Mouse (Mus musculus) kidney, embryonic 14.5 days (tissue): ENCODE data around the gene Wdr66. TPM values are rescaled to one million over a fixed set of nuclear protein-coding genes. Genes with fewer than 3 reads are reported as not detected.

ENCODE experiments used
- polyA plus RNA-seq: library from polyadenylated mRNA; unstranded; fragments of >200 nt; fragmentation: Nextera tagmentation; extraction: Ambion mirVana; gene quantifications from 2 replicates; pipeline ENCODE4 v1.2.1, GENCODE M21; 2014

Wdr66 gene
- polyA plus RNA-seq, 1 experiment from 2014 or later, result 2.7 TPM

Other genes starting within 250 kb of the Wdr66 start
- 21.5 and 23.2 TPM in 2 replicates for gene Orai1, start 237.0 kb upstream of the Wdr66 start, polyA plus RNA-seq
- gene Morn3, start 205.1 kb upstream of the Wdr66 start, polyA plus RNA-seq, result 1.3 and 1.7 TPM in 2 replicates
- gene Tmem120b, start 183.7 kb upstream of the Wdr66 start, polyA plus RNA-seq, result 12.0 and 13.1 TPM in 2 replicates
- 2.0 and 3.2 TPM in 2 replicates for gene Rhof, start 119.4 kb upstream of the Wdr66 start, polyA plus RNA-seq
- 16.6 and 16.7 TPM in 2 replicates for gene Setd1b, start 109.9 kb upstream of the Wdr66 start, polyA plus RNA-seq
- gene Psmd9, start 82.7 kb upstream of the Wdr66 start, polyA plus RNA-seq, result 73.9 and 79.4 TPM in 2 replicates
- gene Hpd, start 69.4 kb upstream of the Wdr66 start, polyA plus RNA-seq, result not detected in 2 replicates
- 39.4 and 43.2 TPM in 2 replicates for gene Bcl7a, start 91.7 kb downstream of the Wdr66 start, polyA plus RNA-seq
- 13.4 and 26.6 TPM in 2 replicates for gene Mlxip, start 142.7 kb downstream of the Wdr66 start, polyA plus RNA-seq
- gene Lrrc43, start 237.2 kb downstream of the Wdr66 start, polyA plus RNA-seq, result not detected in 2 replicates
- not detected in 2 replicates for gene Il31, start 237.4 kb downstream of the Wdr66 start, polyA plus RNA-seq